ENCODE assay signal across 9 mouse cellular contexts in the genomic region with DNA sequence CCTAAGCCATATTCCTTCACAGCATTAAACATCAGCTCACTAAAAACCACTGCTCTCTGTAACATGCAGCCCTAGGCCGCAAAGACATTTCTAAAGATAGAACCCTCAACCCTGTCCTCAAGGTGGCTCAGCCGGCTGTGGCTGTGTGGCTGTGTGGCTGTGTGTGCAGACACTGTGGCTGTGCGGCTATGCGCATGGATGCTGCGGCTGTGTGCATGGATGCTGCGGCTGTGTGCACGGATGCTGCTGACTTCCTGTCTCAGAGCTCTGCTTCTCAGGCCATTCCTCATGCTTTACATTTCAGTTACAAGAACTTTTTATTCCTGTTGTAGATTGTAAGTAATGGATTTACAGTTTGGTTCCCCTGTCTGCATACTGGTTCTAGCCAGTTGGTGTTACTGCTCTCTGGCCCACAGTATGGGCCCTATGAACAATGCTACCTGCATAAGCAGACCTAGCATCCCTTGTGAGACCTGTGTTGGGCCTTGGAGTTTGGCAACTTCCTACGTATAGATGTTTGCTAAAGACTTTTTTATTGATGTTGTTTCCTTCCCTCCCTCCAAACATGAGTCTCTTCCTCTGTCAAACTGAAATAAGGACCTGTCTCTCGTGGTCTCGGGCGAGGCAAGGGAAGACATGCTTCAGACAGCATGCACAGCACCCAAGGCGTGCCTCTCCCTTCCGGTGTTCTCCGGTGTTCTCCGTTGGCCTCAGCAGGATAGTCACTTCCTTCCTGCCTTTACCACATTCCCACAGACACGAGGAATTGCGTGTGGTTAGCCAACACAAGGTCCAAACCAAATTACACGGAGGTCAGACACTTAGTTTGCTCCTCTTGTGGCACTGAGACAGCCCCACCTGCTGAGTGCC.
DNase-seq lines count a peak whose midpoint lies in the region; ATAC-seq and TF ChIP-seq lines count a peak whose summit lies in the region.
"Had no signal": no experiment of that assay in that cellular context is flagged by ENCODE, and none has a peak within 500 bp of the region (broad histone marks: within the 10 kb centered on the region; RNA-seq: fewer than 3 reads in every experiment).

No protein-coding gene starts in this region.

- peaks cover 53% of the 10 kb centered on the region for H3K4me1 ChIP-seq in neural tube, embryonic 11.5 days (ENCODE audit: control insufficient read depth, insufficient read depth, low read length)
- H3K4me1 ChIP-seq in forebrain, postnatal 0 days (ENCODE audit: insufficient read depth): peaks cover 32% of the 10 kb centered on the region
- H3K4me1 ChIP-seq in midbrain, embryonic 12.5 days: peaks cover 72% of the 10 kb centered on the region

- H3K9ac ChIP-seq in neural tube, embryonic 11.5 days (ENCODE audit: low read length): peak overlapping the region; percentile 19; the same call in 1 of the 2 replicates
- no peak overlapping the region for H3K9ac ChIP-seq in forebrain, postnatal 0 days
- no peak overlapping the region for H3K9ac ChIP-seq in midbrain, embryonic 12.5 days (replicated peaks)
- H3K9ac ChIP-seq: limb, embryonic 13.5 days had no signal

- no peak for ATAC-seq in neural tube, embryonic 11.5 days (ENCODE audit: insufficient read depth, low FRiP score, low TSS enrichment)
- ATAC-seq in forebrain, postnatal 0 days: no peak
- ATAC-seq in midbrain, embryonic 12.5 days (ENCODE audit: low FRiP score, low read depth): no peak

- TF ChIP-seq CTCF in forebrain, postnatal 0 days (IDR thresholded peaks at IDR 0.05; ENCODE audit: low read depth): no peak
- no peak for TF ChIP-seq CTCF in left cerebral cortex, adult 2 months (IDR thresholded peaks at IDR 0.05)

- WGBS in neural tube, embryonic 11.5 days: 81% methylated on average over 18 of the region's 18 CpGs
- 74% methylated on average over 18 of the region's 18 CpGs for WGBS in forebrain, postnatal 0 days
- WGBS in midbrain, embryonic 12.5 days: 79% methylated on average over 18 of the region's 18 CpGs

- H3K4me2 ChIP-seq in neural tube, embryonic 11.5 days (ENCODE audit: low read depth): no peak overlapping the region
- no peak overlapping the region for H3K4me2 ChIP-seq in forebrain, postnatal 0 days (ENCODE audit: low read depth)
- H3K4me2 ChIP-seq in midbrain, embryonic 12.5 days (replicated peaks): no peak overlapping the region
- H3K4me2 ChIP-seq: limb, embryonic 13.5 days had no signal

- H3K27me3 ChIP-seq in neural tube, embryonic 11.5 days (ENCODE audit: control insufficient read depth, insufficient read depth, low read length): no peaks in the 10 kb centered on the region
- no peaks in the 10 kb centered on the region for H3K27me3 ChIP-seq in forebrain, postnatal 0 days (ENCODE audit: insufficient read depth, low read length)
- H3K27me3 ChIP-seq in midbrain, embryonic 12.5 days: no peaks in the 10 kb centered on the region

- H3K27ac ChIP-seq in neural tube, embryonic 11.5 days (ENCODE audit: low read depth, low read length): peak overlapping the region; percentile 89
- H3K27ac ChIP-seq in forebrain, postnatal 0 days (ENCODE audit: low read depth, low read length): peak overlapping the region; percentile 89
- H3K27ac ChIP-seq in midbrain, embryonic 12.5 days (replicated peaks): peak overlapping the region; percentile 94
- no peak overlapping the region; the same call in 1 of the 2 replicates for H3K27ac ChIP-seq in left cerebral cortex, adult 2 months

- H3K36me3 ChIP-seq in neural tube, embryonic 11.5 days (ENCODE audit: control insufficient read depth, insufficient read depth, low read length): no peaks in the 10 kb centered on the region
- H3K36me3 ChIP-seq in forebrain, postnatal 0 days (ENCODE audit: insufficient read depth): no peaks in the 10 kb centered on the region
- H3K36me3 ChIP-seq in midbrain, embryonic 12.5 days: no peaks in the 10 kb centered on the region
- H3K36me3 ChIP-seq: limb, embryonic 13.5 days had no signal

- DNase-seq in neural tube, embryonic 11.5 days (ENCODE audit: low spot score): no peak
- no peak for DNase-seq in neural tube, embryonic 10.5 days (ENCODE audit: extremely low spot score, low spot score)
- DNase-seq in forebrain, postnatal 0 days: no peak
- peak; percentile 46 to 68 for DNase-seq in thymus, postnatal 36 days
- DNase-seq in urinary bladder, adult 18-20 months (ENCODE audit: low spot score in 2 of 2): no peak
- DNase-seq in frontal cortex, postnatal 10 days (ENCODE audit: low spot score in 2 of 2): no peak
- DNase-seq in left cerebral cortex, adult 2 months (ENCODE audit: extremely low spot score in 1 of 2, low spot score in 2 of 2): no peak

- H3K4me3 ChIP-seq in neural tube, embryonic 11.5 days (ENCODE audit: low read depth, low read length): no peak overlapping the region
- H3K4me3 ChIP-seq in forebrain, postnatal 0 days (ENCODE audit: low read depth, low read length): no peak overlapping the region
- H3K4me3 ChIP-seq in midbrain, embryonic 12.5 days: no peak overlapping the region
- no peak overlapping the region for H3K4me3 ChIP-seq in left cerebral cortex, adult 2 months
- H3K4me3 ChIP-seq: limb, embryonic 13.5 days had no signal

- intact Hi-C loops in left cerebral cortex, adult 2 months (cut with DNase I): no loop called here

- H3K9me3 ChIP-seq in neural tube, embryonic 11.5 days (ENCODE audit: control insufficient read depth, low read length): no peaks in the 10 kb centered on the region
- no peaks in the 10 kb centered on the region for H3K9me3 ChIP-seq in forebrain, postnatal 0 days (ENCODE audit: low read length)
- H3K9me3 ChIP-seq in midbrain, embryonic 12.5 days: no peaks in the 10 kb centered on the region
- H3K9me3 ChIP-seq: limb, embryonic 13.5 days had no signal

Comparison
In these comparisons a context has a peak if more than half of its experiments do, and no peak if none do; other contexts are left out.
1. DNase-seq: peak in thymus, postnatal 36 days (2 of 2); none in neural tube, embryonic 11.5 days (single experiment), neural tube, embryonic 10.5 days (single experiment), forebrain, postnatal 0 days (single experiment), urinary bladder, adult 18-20 months (0 of 2), frontal cortex, postnatal 10 days (0 of 2) and left cerebral cortex, adult 2 months (0 of 2).